Mouse (Mus musculus): ENCODE data around the gene Zfp870. TPM values are rescaled to one million over a fixed set of nuclear protein-coding genes. Genes with fewer than 3 reads are reported as not detected.

The Zfp870 gene
- 0.99 TPM for polyA plus RNA-seq (2012; fragmentation: generic; extraction: Trizol)
- long read RNA-seq, experiment 1, full-length matches to known transcripts, result 2 of 2 reads
- long read RNA-seq, experiment 1, partial matches to known transcripts, result 0 of 2 reads
- long read RNA-seq, experiment 1, other reads (novel, unspliced or antisense), result 0 of 2 reads
- long read RNA-seq, experiment 2, full-length matches to known transcripts, result 22 of 29 reads
- long read RNA-seq, experiment 2, partial matches to known transcripts, result 0 of 29 reads
- long read RNA-seq, experiment 2, other reads (novel, unspliced or antisense), result 7 of 29 reads

- Histone ChIP-seq H3K79me3 (ENCODE audit: low read depth) (peaks cover 5% of the 10 kb centered on the region), H3K79me2 (ENCODE audit: control insufficient read depth, insufficient read depth) (peaks cover 15% of the 10 kb centered on the region), H3K4me3 (ENCODE audit: insufficient read depth, poor library complexity, severe bottlenecking) (peak within 1 kb of the TSS; percentile 53), H3K36me3 (ENCODE audit: control insufficient read depth, insufficient read depth) (no peaks in the 10 kb centered on the region), H3K27me3 (ENCODE audit: control insufficient read depth, insufficient read depth, insufficient read length) (no peaks in the 10 kb centered on the region), H3ac (ENCODE audit: control insufficient read depth, insufficient read length, low read depth) (peak within 1 kb of the TSS; percentile 78)
- TF ChIP-seq CTCF (IDR thresholded peaks at IDR 0.05; ENCODE audit: control insufficient read depth, insufficient read depth, insufficient read length) (peak; percentile 30), MAX (IDR thresholded peaks at IDR 0.05) (no peak)
These were observed at the start of gene Zfp870 for GRCm38 (mm10) chr17:32891239-32892180. Gene Zfp870 (minus strand): TSS chr17:32891642.

- TF ChIP-seq CEBPB (IDR thresholded peaks at IDR 0.05; ENCODE audit: low read depth) (no peak), CTCF (IDR thresholded peaks at IDR 0.05; ENCODE audit: control insufficient read depth, insufficient read depth, insufficient read length) (no peak), MAX (IDR thresholded peaks at IDR 0.05) (no peak), MYOG (IDR thresholded peaks at IDR 0.05; ENCODE audit: control insufficient read depth, extremely low read depth, insufficient read length) (no peak), MYOD1 (IDR thresholded peaks at IDR 0.05; ENCODE audit: control insufficient read depth, insufficient read length, low read depth) (no peak)
- no peak overlapping the region for H3ac ChIP-seq (ENCODE audit: control insufficient read depth, insufficient read length, low read depth)
- no peaks in the 10 kb centered on the region for H3K27me3 ChIP-seq (ENCODE audit: control insufficient read depth, insufficient read depth, insufficient read length)
- no peaks in the 10 kb centered on the region for H3K36me3 ChIP-seq (ENCODE audit: control insufficient read depth, insufficient read depth)
- H3K4me3 ChIP-seq (ENCODE audit: insufficient read depth, poor library complexity, severe bottlenecking), result no peak overlapping the region
- no peaks in the 10 kb centered on the region for H3K79me2 ChIP-seq (ENCODE audit: control insufficient read depth, insufficient read depth)
- no peaks in the 10 kb centered on the region for H3K79me3 ChIP-seq (ENCODE audit: low read depth)
These were observed 48.4 kb upstream of the Zfp870 start for GRCm38 (mm10) chr17:32939831-32940230.

GRCm38 (mm10) chr17:32927803-32928202 is 36.4 kb upstream of the Zfp870 start:
- no peak overlapping the region for H3ac ChIP-seq (ENCODE audit: control insufficient read depth, insufficient read length, low read depth)

GRCm38 (mm10) chr17:32924658-32925312 is 33.3 kb upstream of the Zfp870 start:
- Histone ChIP-seq H3K79me3 (ENCODE audit: low read depth) (no peaks in the 10 kb centered on the region), H3K4me3 (ENCODE audit: insufficient read depth, poor library complexity, severe bottlenecking) (no peak overlapping the region), H3K79me2 (ENCODE audit: control insufficient read depth, insufficient read depth) (no peaks in the 10 kb centered on the region), H3K36me3 (ENCODE audit: control insufficient read depth, insufficient read depth) (no peaks in the 10 kb centered on the region), H3K27me3 (ENCODE audit: control insufficient read depth, insufficient read depth, insufficient read length) (no peaks in the 10 kb centered on the region), H3ac (ENCODE audit: control insufficient read depth, insufficient read length, low read depth) (no peak overlapping the region)
- TF ChIP-seq MAX (IDR thresholded peaks at IDR 0.05) (no peak), MYOD1 (IDR thresholded peaks at IDR 0.05; ENCODE audit: control insufficient read depth, insufficient read length, low read depth) (no peak), FOSL1 (IDR thresholded peaks at IDR 0.05; ENCODE audit: insufficient read depth, low read length, poor library complexity, severe bottlenecking) (no peak), USF1 (IDR thresholded peaks at IDR 0.05; ENCODE audit: low read depth) (no peak), CEBPB (IDR thresholded peaks at IDR 0.05; ENCODE audit: low read depth) (no peak), CTCF (IDR thresholded peaks at IDR 0.05; ENCODE audit: control insufficient read depth, insufficient read depth, insufficient read length) (no peak), MYOG (IDR thresholded peaks at IDR 0.05; ENCODE audit: control insufficient read depth, extremely low read depth, insufficient read length) (no peak)

More at GRCm38 (mm10) chr17:32927803-32928202, 36.4 kb upstream of the Zfp870 start:
- Histone ChIP-seq H3K79me3 (ENCODE audit: low read depth) (no peaks in the 10 kb centered on the region), H3K4me3 (ENCODE audit: insufficient read depth, poor library complexity, severe bottlenecking) (no peak overlapping the region), H3K36me3 (ENCODE audit: control insufficient read depth, insufficient read depth) (no peaks in the 10 kb centered on the region), H3K27me3 (ENCODE audit: control insufficient read depth, insufficient read depth, insufficient read length) (no peaks in the 10 kb centered on the region), H3K79me2 (ENCODE audit: control insufficient read depth, insufficient read depth) (no peaks in the 10 kb centered on the region)
- no peak for TF ChIP-seq FOSL1 (IDR thresholded peaks at IDR 0.05; ENCODE audit: insufficient read depth, low read length, poor library complexity, severe bottlenecking)
- TF ChIP-seq MAX (IDR thresholded peaks at IDR 0.05), result no peak
- TF ChIP-seq MYOG (IDR thresholded peaks at IDR 0.05; ENCODE audit: control insufficient read depth, extremely low read depth, insufficient read length), result no peak
- no peak for TF ChIP-seq MYOD1 (IDR thresholded peaks at IDR 0.05; ENCODE audit: control insufficient read depth, insufficient read length, low read depth)
- TF ChIP-seq CTCF (IDR thresholded peaks at IDR 0.05; ENCODE audit: control insufficient read depth, insufficient read depth, insufficient read length), result no peak
- no peak for TF ChIP-seq USF1 (IDR thresholded peaks at IDR 0.05; ENCODE audit: low read depth)
- TF ChIP-seq CEBPB (IDR thresholded peaks at IDR 0.05; ENCODE audit: low read depth), result no peak

- no peaks in the 10 kb centered on the region for H3K79me2 ChIP-seq (ENCODE audit: control insufficient read depth, insufficient read depth)
- no peak overlapping the region for H3K4me3 ChIP-seq (ENCODE audit: insufficient read depth, poor library complexity, severe bottlenecking)
- H3K79me3 ChIP-seq (ENCODE audit: low read depth), result no peaks in the 10 kb centered on the region
- H3K36me3 ChIP-seq (ENCODE audit: control insufficient read depth, insufficient read depth), result no peaks in the 10 kb centered on the region
- no peak overlapping the region for H3ac ChIP-seq (ENCODE audit: control insufficient read depth, insufficient read length, low read depth)
- no peaks in the 10 kb centered on the region for H3K27me3 ChIP-seq (ENCODE audit: control insufficient read depth, insufficient read depth, insufficient read length)
- TF ChIP-seq CTCF (IDR thresholded peaks at IDR 0.05; ENCODE audit: control insufficient read depth, insufficient read depth, insufficient read length) (no peak), MYOG (IDR thresholded peaks at IDR 0.05; ENCODE audit: control insufficient read depth, extremely low read depth, insufficient read length) (no peak), USF1 (IDR thresholded peaks at IDR 0.05; ENCODE audit: low read depth) (no peak), MYOD1 (IDR thresholded peaks at IDR 0.05; ENCODE audit: control insufficient read depth, insufficient read length, low read depth) (no peak), FOSL1 (IDR thresholded peaks at IDR 0.05; ENCODE audit: insufficient read depth, low read length, poor library complexity, severe bottlenecking) (no peak), CEBPB (IDR thresholded peaks at IDR 0.05; ENCODE audit: low read depth) (no peak), MAX (IDR thresholded peaks at IDR 0.05) (no peak)
These were observed 32.2 kb upstream of the Zfp870 start for GRCm38 (mm10) chr17:32923681-32924080.
